In genomic region chr15:78872021-78872608, GRCm38 (mm10) we compare ENCODE assay signal across 1 mouse cellular context.
TF ChIP-seq lines count a peak whose summit lies in the region.

No protein-coding gene starts in this region.

TF ChIP-seq in MEL, 35 proteins besides CTCF, POLR2A, EP300 and RAD21:
- TF ChIP-seq SMC3 (IDR thresholded peaks at IDR 0.05; ENCODE audit: low read depth, low read length) (peak; percentile 34), ZC3H11A (IDR thresholded peaks at IDR 0.05; ENCODE audit: low read depth, low read length) (peak; percentile 24; the same call in 1 of the 2 replicates), GATA1 (IDR thresholded peaks at IDR 0.05; ENCODE audit: low read depth, low read length) (no peak)
